Mouse (Mus musculus) liver, embryonic 14.5 days (tissue): ENCODE data around the gene Tipin.

ENCODE experiments used
- CTCF ChIP-seq: IDR thresholded peaks from 2 replicates; pipeline ENCODE4 v1.5.1; 2016; ENCODE audit warnings: antibody characterized with exemption, low read depth, control low read depth
- EP300 ChIP-seq: IDR thresholded peaks from 2 replicates; pipeline ENCODE4 v1.6.1; 2016; ENCODE audit warnings: antibody characterized with exemption, low read depth

DNA sequence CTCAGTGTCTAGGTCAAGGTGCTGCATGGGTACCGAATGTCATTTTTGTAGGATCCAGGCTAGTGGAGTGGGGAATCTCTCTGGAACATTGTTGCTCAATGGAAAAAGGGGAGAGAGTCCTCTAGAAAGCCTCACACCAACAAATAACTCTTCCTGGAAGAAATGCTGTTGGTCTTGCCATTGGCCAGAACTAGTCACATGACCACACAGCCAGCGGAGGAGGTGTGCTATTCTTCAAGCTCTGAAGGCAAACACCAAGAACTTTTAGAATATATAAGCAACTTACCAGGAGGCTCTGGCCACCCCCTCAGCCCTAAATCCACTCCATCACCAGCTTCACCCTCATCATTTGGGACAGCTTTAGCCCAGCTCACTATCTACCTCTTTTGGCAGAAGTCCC is 62.3 kb downstream of the Tipin start:
- no peak for TF ChIP-seq CTCF
- no peak for TF ChIP-seq EP300
